Mouse (Mus musculus): ENCODE measurements at regions not wholly inside any gene's neighbourhood (a gene's known extent, or its start where the extent isn't known, plus 50 kb on each side); places are given as distances from the start of the nearest gene placed in this dataset.

GRCm38 (mm10) chr12:69485652-69486651 lies 96.9 kb downstream of the Vcpkmt start:
- Histone ChIP-seq H3K27ac (no peak overlapping the region), H3K36me3 (no peaks in the 10 kb centered on the region), H3K9me3 (no peaks in the 10 kb centered on the region), H3K27me3 (no peaks in the 10 kb centered on the region), H3K9ac (replicated peaks) (no peak overlapping the region), H3K4me1 (replicated peaks) (peaks cover 21% of the 10 kb centered on the region), H3K4me3 (replicated peaks) (no peak overlapping the region), H3K4me2 (peak overlapping the region; percentile 35)
- peak; percentile 48; the same call in 1 of the 2 replicates for ATAC-seq (ENCODE audit: insufficient number of reproducible peaks, insufficient read depth, low FRiP score, low TSS enrichment, low read depth)
- 49% methylated on average over 14 of the region's 14 CpGs for WGBS

DNA sequence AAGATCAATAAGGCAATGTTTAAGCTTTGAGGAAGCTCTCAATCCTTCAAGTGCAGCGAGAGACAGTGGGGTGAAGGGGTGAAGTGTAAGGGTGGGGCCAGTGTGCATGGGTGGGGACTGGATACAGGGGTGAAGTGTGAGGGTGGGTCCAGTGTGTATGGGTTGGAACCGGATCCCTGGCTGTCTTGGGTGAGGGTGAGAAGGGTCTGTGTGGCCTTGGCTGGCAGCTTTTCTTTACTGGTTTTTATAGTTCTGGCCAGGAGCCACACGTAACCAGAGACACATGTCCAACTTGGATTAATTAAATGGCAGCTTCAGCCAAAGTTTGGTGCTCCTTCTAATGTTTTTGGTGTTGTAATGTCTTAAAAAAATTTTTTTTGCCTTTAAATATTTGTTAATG lies 101.4 kb downstream of the Vcpkmt start:
- peaks cover 34% of the 10 kb centered on the region for H3K4me1 ChIP-seq (replicated peaks)
- no peaks in the 10 kb centered on the region for H3K27me3 ChIP-seq
- ATAC-seq (ENCODE audit: insufficient number of reproducible peaks, insufficient read depth, low FRiP score, low TSS enrichment, low read depth): peak; percentile 56; the same call in 1 of the 2 replicates
- no peak overlapping the region for H3K4me2 ChIP-seq
- no peak overlapping the region for H3K4me3 ChIP-seq (replicated peaks)
- peak overlapping the region; percentile 85 for H3K27ac ChIP-seq
- no peaks in the 10 kb centered on the region for H3K36me3 ChIP-seq
- no peaks in the 10 kb centered on the region for H3K9me3 ChIP-seq
- no peak overlapping the region for H3K9ac ChIP-seq (replicated peaks)
- 35% methylated on average over 3 of the region's 3 CpGs for WGBS

GRCm38 (mm10) chr12:69476631-69477091 lies 104.4 kb upstream of the Gm9887 start:
- Histone ChIP-seq H3K27me3 (no peaks in the 10 kb centered on the region), H3K4me2 (peak overlapping the region; percentile 46), H3K9ac (replicated peaks) (peak overlapping the region; percentile 37; the same call in 1 of the 2 replicates), H3K4me3 (replicated peaks) (0 out of 2 replicates have a peak overlapping the region, but pooled peaks have one; percentile 3), H3K4me1 (replicated peaks) (peaks cover 59% of the 10 kb centered on the region), H3K36me3 (no peaks in the 10 kb centered on the region), H3K9me3 (no peaks in the 10 kb centered on the region), H3K27ac (peak overlapping the region; percentile 94)
- no peak for ATAC-seq (ENCODE audit: insufficient number of reproducible peaks, insufficient read depth, low FRiP score, low TSS enrichment, low read depth)
- 7% methylated on average over 18 of the region's 18 CpGs for WGBS

- Histone ChIP-seq H3K27me3 (no peaks in the 10 kb centered on the region), H3K4me1 (replicated peaks) (peaks cover 55% of the 10 kb centered on the region), H3K9ac (replicated peaks) (0 out of 2 replicates have a peak overlapping the region, but pooled peaks have one; percentile 37), H3K27ac (peak overlapping the region; percentile 94), H3K9me3 (no peaks in the 10 kb centered on the region; the same call in 1 of the 2 replicates), H3K4me3 (replicated peaks) (no peak overlapping the region), H3K36me3 (no peaks in the 10 kb centered on the region), H3K4me2 (0 out of 2 replicates have a peak overlapping the region, but pooled peaks have one; percentile 46)
- 76% methylated on average over 4 of the region's 4 CpGs for WGBS
- ATAC-seq (ENCODE audit: insufficient number of reproducible peaks, insufficient read depth, low FRiP score, low TSS enrichment, low read depth): no peak
Measured at GRCm38 (mm10) chr12:69476131-69476530, 103.9 kb upstream of the Gm9887 start.

DNA sequence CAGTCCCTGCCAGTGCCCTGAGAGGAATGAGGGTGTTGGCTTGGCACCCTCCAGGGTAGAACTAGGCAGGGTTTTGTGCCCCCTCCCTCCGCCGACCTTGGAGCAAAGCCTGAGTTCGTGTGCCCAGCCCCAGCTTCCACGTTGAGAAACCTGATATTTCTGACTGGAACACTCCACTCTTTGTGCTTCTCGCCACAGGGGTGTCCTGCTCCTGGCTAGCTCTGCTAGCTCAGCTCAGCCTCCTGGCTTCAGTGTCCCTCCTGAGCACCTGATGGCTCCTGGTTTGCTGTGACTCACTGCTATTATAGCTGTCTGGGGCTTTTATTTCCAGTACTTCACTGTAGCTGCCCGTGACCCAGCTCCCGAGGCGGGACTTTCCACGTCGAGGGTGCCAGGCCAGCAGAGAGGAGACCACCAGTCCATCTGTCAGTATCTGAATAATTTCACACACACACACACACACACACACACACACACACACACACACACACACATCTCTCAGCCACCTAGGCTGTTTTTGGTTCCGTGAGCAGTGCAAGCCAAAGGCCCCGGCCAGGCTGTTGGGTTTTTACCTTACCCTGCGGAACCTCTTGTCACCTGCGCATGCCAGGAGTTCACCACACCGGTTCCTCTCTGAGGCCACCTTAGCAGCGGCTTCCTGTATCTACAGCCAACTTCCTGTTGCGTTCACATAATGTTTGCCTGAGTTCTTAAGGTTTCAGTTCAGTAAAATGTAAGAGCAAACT lies 102.8 kb upstream of the Gm9887 start:
- H3K9me3 ChIP-seq: no peaks in the 10 kb centered on the region; the same call in 1 of the 2 replicates
- H3K4me2 ChIP-seq: peak overlapping the region; percentile 42
- peak overlapping the region; percentile 94 for H3K27ac ChIP-seq
- no peak overlapping the region for H3K4me3 ChIP-seq (replicated peaks)
- no peak overlapping the region for H3K9ac ChIP-seq (replicated peaks)
- peak; percentile 73 for ATAC-seq (ENCODE audit: insufficient number of reproducible peaks, insufficient read depth, low FRiP score, low TSS enrichment, low read depth)
- H3K36me3 ChIP-seq: no peaks in the 10 kb centered on the region
- no peaks in the 10 kb centered on the region for H3K27me3 ChIP-seq
- H3K4me1 ChIP-seq (replicated peaks): peaks cover 54% of the 10 kb centered on the region
- 50% methylated on average over 17 of the region's 17 CpGs for WGBS

DNA sequence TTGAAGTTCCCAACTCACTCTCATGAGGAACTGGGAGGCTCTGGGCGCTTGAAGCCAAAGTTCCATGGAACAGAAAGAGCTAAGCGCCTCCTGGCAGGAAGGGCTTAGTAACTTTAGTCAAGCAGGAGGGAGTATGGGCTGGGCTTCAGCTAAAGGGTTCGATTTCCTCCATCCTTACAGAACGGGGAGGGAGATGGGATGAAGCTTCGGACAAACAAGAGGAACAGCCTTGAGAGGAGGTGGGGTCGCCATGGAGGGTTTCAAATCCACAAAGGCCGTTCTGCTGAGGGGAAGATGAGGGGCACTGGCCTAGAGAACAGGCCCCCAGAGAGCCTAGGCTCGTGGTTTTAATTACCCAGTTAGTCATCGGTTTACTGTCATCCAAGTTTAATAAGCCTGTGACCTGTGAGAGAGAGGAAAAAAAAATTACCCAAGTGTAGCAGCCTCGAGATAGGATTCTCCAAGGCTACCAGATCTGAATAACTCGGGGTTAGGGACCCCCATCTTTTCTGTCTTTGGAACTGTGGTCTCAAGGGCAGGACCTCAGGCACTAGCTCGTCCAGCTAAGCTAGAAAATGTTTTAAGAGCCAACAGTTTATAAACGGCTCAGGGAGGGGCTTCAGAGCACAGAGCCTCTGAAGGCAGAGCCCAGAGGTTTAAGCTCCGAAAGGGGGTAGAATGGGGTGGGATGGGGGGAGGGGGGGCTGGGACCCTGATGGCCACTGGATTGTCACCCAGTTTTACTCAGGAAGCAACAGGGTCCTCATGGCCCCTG lies 102.1 kb upstream of the Gm9887 start:
- H3K9ac ChIP-seq (replicated peaks): no peak overlapping the region
- H3K4me3 ChIP-seq (replicated peaks): no peak overlapping the region
- 13% methylated on average over 14 of the region's 14 CpGs for WGBS
- ATAC-seq (ENCODE audit: insufficient number of reproducible peaks, insufficient read depth, low FRiP score, low TSS enrichment, low read depth): peak; percentile 60
- peaks cover 54% of the 10 kb centered on the region for H3K4me1 ChIP-seq (replicated peaks)
- H3K36me3 ChIP-seq: no peaks in the 10 kb centered on the region
- H3K9me3 ChIP-seq: no peaks in the 10 kb centered on the region; the same call in 1 of the 2 replicates
- H3K27ac ChIP-seq: peak overlapping the region; percentile 94
- peak overlapping the region; percentile 42 for H3K4me2 ChIP-seq
- no peaks in the 10 kb centered on the region for H3K27me3 ChIP-seq

- Histone ChIP-seq H3K4me3 (replicated peaks) (no peak overlapping the region), H3K27me3 (no peaks in the 10 kb centered on the region), H3K27ac (peak overlapping the region; percentile 94), H3K9ac (replicated peaks) (no peak overlapping the region), H3K36me3 (no peaks in the 10 kb centered on the region), H3K4me1 (replicated peaks) (peaks cover 54% of the 10 kb centered on the region), H3K9me3 (no peaks in the 10 kb centered on the region; the same call in 1 of the 2 replicates), H3K4me2 (peak overlapping the region; percentile 42)
- no peak for ATAC-seq (ENCODE audit: insufficient number of reproducible peaks, insufficient read depth, low FRiP score, low TSS enrichment, low read depth)
- WGBS: 69% methylated on average over 13 of the region's 13 CpGs
Measured at GRCm38 (mm10) chr12:69473379-69474057, 101.3 kb upstream of the Gm9887 start.

GRCm38 (mm10) chr12:69472912-69473311 lies 100.7 kb upstream of the Gm9887 start:
- Histone ChIP-seq H3K27ac (peak overlapping the region; percentile 62), H3K9ac (replicated peaks) (no peak overlapping the region), H3K4me1 (replicated peaks) (peaks cover 54% of the 10 kb centered on the region), H3K4me2 (no peak overlapping the region), H3K36me3 (no peaks in the 10 kb centered on the region), H3K27me3 (no peaks in the 10 kb centered on the region), H3K9me3 (no peaks in the 10 kb centered on the region; the same call in 1 of the 2 replicates), H3K4me3 (replicated peaks) (no peak overlapping the region)
- 87% methylated on average over 9 of the region's 9 CpGs for WGBS
- ATAC-seq (ENCODE audit: insufficient number of reproducible peaks, insufficient read depth, low FRiP score, low TSS enrichment, low read depth): no peak

DNA sequence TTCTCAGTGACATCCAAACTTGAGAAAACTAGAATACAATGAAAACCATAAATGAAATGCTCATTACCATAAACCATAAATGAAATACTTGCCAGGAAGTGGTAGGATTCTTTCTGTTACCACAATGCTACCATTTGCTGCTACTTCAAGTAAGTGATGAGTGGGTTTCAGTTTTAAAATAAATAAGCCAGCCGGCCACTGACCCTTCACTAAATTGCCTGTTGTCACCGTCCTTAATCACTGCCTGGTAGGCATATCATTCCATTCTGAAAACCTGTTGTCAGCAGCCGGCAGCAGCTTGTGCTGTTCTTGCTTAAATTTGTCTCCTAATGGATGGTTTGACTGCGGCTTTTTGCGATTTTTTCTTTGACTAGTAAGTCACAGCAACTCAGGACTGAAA lies 99.6 kb upstream of the Gm9887 start:
- ATAC-seq (ENCODE audit: insufficient number of reproducible peaks, insufficient read depth, low FRiP score, low TSS enrichment, low read depth): no peak
- Histone ChIP-seq H3K27ac (no peak overlapping the region), H3K27me3 (no peaks in the 10 kb centered on the region), H3K4me2 (no peak overlapping the region), H3K4me1 (replicated peaks) (peaks cover 52% of the 10 kb centered on the region), H3K36me3 (no peaks in the 10 kb centered on the region), H3K4me3 (replicated peaks) (no peak overlapping the region), H3K9me3 (no peaks in the 10 kb centered on the region; the same call in 1 of the 2 replicates), H3K9ac (replicated peaks) (no peak overlapping the region)
- 61% methylated on average over 5 of the region's 5 CpGs for WGBS

DNA sequence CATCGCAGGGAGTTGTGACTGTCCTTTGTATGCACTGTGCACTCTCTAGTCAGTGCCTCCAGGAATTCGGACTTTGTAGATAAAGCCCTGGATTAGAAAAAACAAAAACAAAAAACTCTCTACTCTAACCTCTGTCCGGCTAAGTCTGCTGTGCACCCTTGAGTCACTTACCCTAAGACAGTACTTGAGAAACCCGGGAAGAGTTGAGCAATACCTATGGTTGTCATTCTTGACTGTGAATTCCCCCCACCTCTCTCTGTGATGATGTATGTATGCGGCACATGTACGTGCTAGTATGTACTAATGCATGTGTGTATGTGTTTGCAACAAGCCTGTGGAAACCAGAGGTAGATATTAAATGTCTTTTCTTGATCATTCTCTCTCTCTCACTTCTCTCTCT lies 96.7 kb upstream of the Gm9887 start:
- peaks cover 24% of the 10 kb centered on the region for H3K4me1 ChIP-seq (replicated peaks)
- no peak overlapping the region for H3K4me3 ChIP-seq (replicated peaks)
- no peak overlapping the region for H3K4me2 ChIP-seq
- WGBS: 83% methylated on average over 6 of the region's 6 CpGs
- H3K36me3 ChIP-seq: no peaks in the 10 kb centered on the region
- no peaks in the 10 kb centered on the region; the same call in 1 of the 2 replicates for H3K9me3 ChIP-seq
- H3K9ac ChIP-seq (replicated peaks): no peak overlapping the region
- no peak overlapping the region for H3K27ac ChIP-seq
- no peak for ATAC-seq (ENCODE audit: insufficient number of reproducible peaks, insufficient read depth, low FRiP score, low TSS enrichment, low read depth)
- no peaks in the 10 kb centered on the region for H3K27me3 ChIP-seq

All from limb, embryonic 12.5 days (tissue).